8 mouse cellular contexts compared by ENCODE assay signal in the genomic region with DNA sequence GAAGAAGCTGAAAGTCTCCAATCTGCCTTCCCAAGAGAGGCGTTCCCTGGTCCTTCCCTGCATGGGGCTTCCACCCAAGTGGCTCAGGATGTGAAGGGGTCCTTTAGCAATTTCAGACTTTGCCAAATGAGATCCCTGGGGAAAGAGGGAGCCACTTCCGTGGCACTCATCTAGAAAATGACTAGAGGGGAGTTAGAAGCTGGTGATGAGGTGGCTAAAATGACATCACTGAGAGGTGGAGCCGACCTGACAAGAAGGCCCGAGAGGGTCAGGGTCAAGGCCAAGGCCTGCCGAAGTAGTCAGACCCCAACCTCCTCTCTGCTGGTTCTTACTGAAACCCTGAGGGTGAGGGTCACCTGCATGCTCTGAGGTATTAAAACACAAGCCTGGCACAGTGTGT. TPM values are rescaled to one million over a fixed set of nuclear protein-coding genes. Genes with fewer than 3 reads are reported as not detected.
DNase-seq lines count a peak whose midpoint lies in the region; ATAC-seq and TF ChIP-seq lines count a peak whose summit lies in the region.

No protein-coding gene starts in this region.

- peak; percentile 20 for DNase-seq in kidney, postnatal 0 days (ENCODE audit: low spot score)
- DNase-seq in kidney, postnatal 4 days: no peak
- DNase-seq in thymus, postnatal 10 days (ENCODE audit: low spot score in 2 of 2): no peak
- DNase-seq in frontal cortex, postnatal 25 days (ENCODE audit: low spot score in 2 of 2): no peak
- no peak for DNase-seq in yolk sac, embryonic 10.5 days (ENCODE audit: low spot score)

- 19% methylated on average over 5 of the region's 5 CpGs for WGBS in kidney, postnatal 0 days
- WGBS in embryonic facial prominence, embryonic 12.5 days: 14% methylated on average over 5 of the region's 5 CpGs
- WGBS in intestine, embryonic 15.5 days: 32% methylated on average over 5 of the region's 5 CpGs
- 14% methylated on average over 5 of the region's 5 CpGs for WGBS in neural tube, embryonic 14.5 days

- H3K4me2 ChIP-seq in kidney, postnatal 0 days (ENCODE audit: low read length): peak overlapping the region; percentile 82
- H3K4me2 ChIP-seq in embryonic facial prominence, embryonic 12.5 days (replicated peaks): peak overlapping the region; percentile 76
- H3K4me2 ChIP-seq in intestine, embryonic 15.5 days (replicated peaks): peak overlapping the region; percentile 91
- peak overlapping the region; percentile 95 for H3K4me2 ChIP-seq in neural tube, embryonic 14.5 days (ENCODE audit: low read depth, low read length)

- H3K4me3 ChIP-seq in kidney, postnatal 0 days (replicated peaks; ENCODE audit: low read depth, low read length): peak overlapping the region; percentile 74
- peak overlapping the region; percentile 78 for H3K4me3 ChIP-seq in embryonic facial prominence, embryonic 12.5 days
- peak overlapping the region; percentile 82 for H3K4me3 ChIP-seq in intestine, embryonic 15.5 days (replicated peaks)
- H3K4me3 ChIP-seq in neural tube, embryonic 14.5 days (ENCODE audit: low read depth, low read length): peak overlapping the region; percentile 83

- H3K9ac ChIP-seq in kidney, postnatal 0 days (ENCODE audit: low read depth, low read length): no peak overlapping the region
- peak overlapping the region; percentile 91 for H3K9ac ChIP-seq in embryonic facial prominence, embryonic 12.5 days
- peak overlapping the region; percentile 87; the same call in 1 of the 2 replicates for H3K9ac ChIP-seq in intestine, embryonic 15.5 days
- peak overlapping the region; percentile 97 for H3K9ac ChIP-seq in neural tube, embryonic 14.5 days (replicated peaks; ENCODE audit: low read depth, low read length)

- H3K9me3 ChIP-seq in kidney, postnatal 0 days (replicated peaks; ENCODE audit: low read length): no peaks in the 10 kb centered on the region
- no peaks in the 10 kb centered on the region for H3K9me3 ChIP-seq in embryonic facial prominence, embryonic 12.5 days
- H3K9me3 ChIP-seq in intestine, embryonic 15.5 days: no peaks in the 10 kb centered on the region
- H3K9me3 ChIP-seq in neural tube, embryonic 14.5 days (ENCODE audit: control insufficient read depth, low read length): no peaks in the 10 kb centered on the region

- no peaks in the 10 kb centered on the region for H3K36me3 ChIP-seq in kidney, postnatal 0 days (ENCODE audit: insufficient read depth, low read length)
- H3K36me3 ChIP-seq in embryonic facial prominence, embryonic 12.5 days: no peaks in the 10 kb centered on the region
- H3K36me3 ChIP-seq in intestine, embryonic 15.5 days: no peaks in the 10 kb centered on the region
- no peaks in the 10 kb centered on the region for H3K36me3 ChIP-seq in neural tube, embryonic 14.5 days (ENCODE audit: control insufficient read depth, insufficient read depth, low read length)

- H3K4me1 ChIP-seq in kidney, postnatal 0 days (replicated peaks; ENCODE audit: insufficient read depth, low read length): peaks cover 25% of the 10 kb centered on the region; the same call in 1 of the 2 replicates
- H3K4me1 ChIP-seq in embryonic facial prominence, embryonic 12.5 days: peaks cover 38% of the 10 kb centered on the region
- H3K4me1 ChIP-seq in intestine, embryonic 15.5 days (replicated peaks): peaks cover 21% of the 10 kb centered on the region
- H3K4me1 ChIP-seq in neural tube, embryonic 14.5 days (ENCODE audit: control insufficient read depth, insufficient read depth, low read length): peaks cover 32% of the 10 kb centered on the region

- no peak for ATAC-seq in kidney, postnatal 0 days (replicated peaks; ENCODE audit: low FRiP score, low read depth)
- ATAC-seq in embryonic facial prominence, embryonic 12.5 days (ENCODE audit: insufficient number of reproducible peaks, insufficient read depth, low FRiP score, low TSS enrichment): no peak
- ATAC-seq in intestine, embryonic 15.5 days: no peak
- ATAC-seq in neural tube, embryonic 14.5 days (ENCODE audit: low read depth): no peak

- no peak overlapping the region for H3K27ac ChIP-seq in kidney, postnatal 0 days
- H3K27ac ChIP-seq in embryonic facial prominence, embryonic 12.5 days: peak overlapping the region; percentile 24; the same call in 1 of the 2 replicates
- H3K27ac ChIP-seq in intestine, embryonic 15.5 days: no peak overlapping the region
- H3K27ac ChIP-seq in neural tube, embryonic 14.5 days (ENCODE audit: low read depth, low read length): peak overlapping the region; percentile 84

- no peaks in the 10 kb centered on the region for H3K27me3 ChIP-seq in kidney, postnatal 0 days (ENCODE audit: insufficient read depth, low read length)
- H3K27me3 ChIP-seq in embryonic facial prominence, embryonic 12.5 days: no peaks in the 10 kb centered on the region
- no peaks in the 10 kb centered on the region for H3K27me3 ChIP-seq in intestine, embryonic 15.5 days (replicated peaks)
- H3K27me3 ChIP-seq in neural tube, embryonic 14.5 days (ENCODE audit: control insufficient read depth, insufficient read depth, low read length): no peaks in the 10 kb centered on the region; the same call in 1 of the 2 replicates

- no peak for TF ChIP-seq CTCF in kidney, postnatal 0 days (IDR thresholded peaks at IDR 0.05; ENCODE audit: low read depth)

RNA-seq across cellular contexts. Expression of gene Cdr2l, which starts 1.2 kb away (rescaled TPM):
- polyA plus RNA-seq in kidney, postnatal 0 days (2015; fragmentation: Nextera tagmentation; extraction: Ambion mirVana): 7.6 and 7.8 TPM in 2 replicates
- 19.7 and 20.6 TPM in 2 replicates for polyA plus RNA-seq in embryonic facial prominence, embryonic 12.5 days (2016; fragmentation: Nextera tagmentation; extraction: Ambion mirVana)
- 7.5 and 8.0 TPM in 2 replicates for polyA plus RNA-seq in intestine, embryonic 15.5 days (2015; fragmentation: Nextera tagmentation; extraction: Ambion mirVana)
- 27.3 and 28.6 TPM in 2 replicates for polyA plus RNA-seq in neural tube, embryonic 14.5 days (2014; fragmentation: Nextera tagmentation; extraction: Ambion mirVana)

RNA-seq across cellular contexts. Expression of gene Hid1, which starts 15.3 kb away (rescaled TPM):
- polyA plus RNA-seq in kidney, postnatal 0 days (2015; fragmentation: Nextera tagmentation; extraction: Ambion mirVana): 4.5 and 5.4 TPM in 2 replicates
- 7.7 and 7.9 TPM in 2 replicates for polyA plus RNA-seq in embryonic facial prominence, embryonic 12.5 days (2016; fragmentation: Nextera tagmentation; extraction: Ambion mirVana)
- polyA plus RNA-seq in intestine, embryonic 15.5 days (2015; fragmentation: Nextera tagmentation; extraction: Ambion mirVana): 17.1 and 22.7 TPM in 2 replicates
- polyA plus RNA-seq in neural tube, embryonic 14.5 days (2014; fragmentation: Nextera tagmentation; extraction: Ambion mirVana): 41.7 and 45.7 TPM in 2 replicates

RNA-seq across cellular contexts. Expression of gene Mrpl58, which starts 20.7 kb away (rescaled TPM):
- 225 and 232 TPM in 2 replicates for polyA plus RNA-seq in kidney, postnatal 0 days (2015; fragmentation: Nextera tagmentation; extraction: Ambion mirVana)
- 170 and 181 TPM in 2 replicates for polyA plus RNA-seq in embryonic facial prominence, embryonic 12.5 days (2016; fragmentation: Nextera tagmentation; extraction: Ambion mirVana)
- polyA plus RNA-seq in intestine, embryonic 15.5 days (2015; fragmentation: Nextera tagmentation; extraction: Ambion mirVana): 187 and 197 TPM in 2 replicates
- polyA plus RNA-seq in neural tube, embryonic 14.5 days (2014; fragmentation: Nextera tagmentation; extraction: Ambion mirVana): 207 and 211 TPM in 2 replicates

RNA-seq across cellular contexts. Expression of gene Atp5h, which starts 36.9 kb away (rescaled TPM):
- 1,541 and 1,578 TPM in 2 replicates for polyA plus RNA-seq in kidney, postnatal 0 days (2015; fragmentation: Nextera tagmentation; extraction: Ambion mirVana)
- 867 and 893 TPM in 2 replicates for polyA plus RNA-seq in embryonic facial prominence, embryonic 12.5 days (2016; fragmentation: Nextera tagmentation; extraction: Ambion mirVana)
- 989 and 991 TPM in 2 replicates for polyA plus RNA-seq in intestine, embryonic 15.5 days (2015; fragmentation: Nextera tagmentation; extraction: Ambion mirVana)
- 928 and 1,005 TPM in 2 replicates for polyA plus RNA-seq in neural tube, embryonic 14.5 days (2014; fragmentation: Nextera tagmentation; extraction: Ambion mirVana)

RNA-seq across cellular contexts. Expression of gene Kctd2, which starts 37.0 kb away (rescaled TPM):
- 19.8 and 22.2 TPM in 2 replicates for polyA plus RNA-seq in kidney, postnatal 0 days (2015; fragmentation: Nextera tagmentation; extraction: Ambion mirVana)
- polyA plus RNA-seq in embryonic facial prominence, embryonic 12.5 days (2016; fragmentation: Nextera tagmentation; extraction: Ambion mirVana): 24.5 and 26.1 TPM in 2 replicates
- polyA plus RNA-seq in intestine, embryonic 15.5 days (2015; fragmentation: Nextera tagmentation; extraction: Ambion mirVana): 12.1 and 13.5 TPM in 2 replicates
- 28.8 and 33.7 TPM in 2 replicates for polyA plus RNA-seq in neural tube, embryonic 14.5 days (2014; fragmentation: Nextera tagmentation; extraction: Ambion mirVana)

Comparison
In these comparisons a context has a peak if more than half of its experiments do, and no peak if none do; other contexts are left out.
1. H3K27ac ChIP-seq: peak in embryonic facial prominence, embryonic 12.5 days (single experiment) and neural tube, embryonic 14.5 days (single experiment); none in kidney, postnatal 0 days (single experiment) and intestine, embryonic 15.5 days (single experiment).
2. Peak in every context shown above with its lines, with median percentiles within 50 percentile points of each other: H3K4me2 ChIP-seq and H3K4me3 ChIP-seq.